Mouse (Mus musculus) adrenal gland, adult 10 weeks (tissue): ENCODE measurements around the gene Copg2. TPM values are rescaled to one million over a fixed set of nuclear protein-coding genes. Genes with fewer than 3 reads are reported as not detected.

ENCODE experiments used
- polyA plus RNA-seq: library from polyadenylated mRNA; stranded (reverse); fragments of 350-450 nt; fragmentation: Illumina TruSeq; extraction: RNeasy Lipid Tissue Mini Kit (QIAGEN cat#74804); gene quantifications from one replicate; pipeline ENCODE4 v1.2.3, GENCODE M21; 2014; ENCODE audit warnings: low read depth, low replicate concordance

Copg2 gene
- polyA plus RNA-seq: 100 TPM

DNA sequence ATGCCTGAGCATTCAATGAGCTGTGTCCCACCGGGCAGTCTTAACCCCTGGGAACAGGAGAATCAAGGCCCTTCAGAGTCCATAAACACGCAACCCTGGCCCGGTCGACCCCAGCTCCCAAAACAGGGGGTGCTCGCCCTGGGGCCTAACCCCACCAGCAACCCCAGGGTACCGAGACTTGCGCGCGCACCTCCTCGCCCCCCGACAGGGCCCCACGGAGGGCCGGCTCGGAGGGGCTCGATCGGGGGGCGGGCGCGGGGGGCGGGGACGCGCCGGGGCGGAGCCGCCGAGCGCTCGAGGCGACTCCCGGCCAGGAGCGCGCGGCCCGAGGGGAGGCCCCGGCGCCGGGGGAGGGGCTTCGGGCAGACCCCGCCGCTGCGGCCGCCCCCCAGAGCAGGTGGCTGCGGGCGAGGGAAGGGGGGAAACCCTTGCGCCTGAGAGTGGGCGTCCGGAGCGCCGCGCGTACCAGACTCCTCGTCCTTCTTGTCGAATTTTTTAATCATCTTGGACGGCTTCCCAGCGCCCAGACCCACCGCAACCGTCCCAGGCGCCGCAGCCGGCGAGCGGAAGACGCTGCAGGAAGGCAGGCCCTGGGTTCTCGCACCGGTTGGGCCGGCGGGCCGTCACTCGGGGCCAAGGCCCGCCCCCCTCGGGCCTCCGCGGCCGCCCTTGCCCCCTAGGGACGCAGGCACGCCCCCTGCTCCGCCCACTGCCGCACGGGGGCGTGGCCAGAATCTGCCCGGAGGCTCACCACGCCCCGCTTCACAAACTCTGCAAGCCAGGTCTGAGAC lies at the start of gene Copg2:
Gene Copg2, minus strand, starts transcription at position 600 of the 791 bp plus-strand sequence.

DNA sequence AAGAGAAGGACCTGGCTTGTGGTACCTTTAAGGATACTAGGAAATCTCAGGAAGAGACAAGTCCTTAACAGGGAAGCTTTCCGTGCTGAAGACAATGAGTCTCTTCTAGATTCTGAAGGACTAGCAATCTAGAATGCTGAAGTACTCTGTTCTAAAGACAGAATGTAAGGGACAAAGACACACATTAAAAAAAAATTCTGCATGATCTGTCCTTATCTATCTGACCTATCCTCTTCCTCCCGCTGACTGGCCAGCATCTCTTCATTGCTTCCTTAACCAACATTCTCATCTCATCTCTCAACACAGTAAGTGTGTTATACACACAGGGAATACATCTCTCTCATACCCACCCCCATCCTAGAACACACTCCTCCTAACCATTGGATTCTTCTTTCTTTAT lies 18.9 kb upstream of the Copg2 start, which contains the start of gene Tsga13:
Gene Tsga13, minus strand, starts transcription at position 101 of the 400 bp plus-strand sequence.

DNA sequence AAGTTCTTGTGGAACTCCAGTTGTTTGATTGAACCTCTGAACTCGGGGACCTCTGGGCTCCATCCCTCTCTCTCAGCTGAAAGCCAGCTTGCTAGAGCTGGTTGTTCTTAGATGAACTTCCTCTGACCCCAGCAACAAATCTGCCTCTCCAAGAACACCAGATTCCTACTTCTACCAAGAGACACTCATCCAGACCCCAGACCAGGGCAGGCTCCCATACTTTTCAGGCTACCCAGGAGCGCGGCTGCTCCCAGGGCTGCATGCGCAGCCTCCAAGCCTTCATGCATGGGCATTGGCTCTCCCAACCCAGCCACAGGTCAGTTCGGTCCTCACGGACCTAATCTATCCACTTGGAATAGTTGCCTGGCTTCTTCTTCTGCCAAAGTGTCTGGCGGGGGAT lies 173.3 kb downstream of the Copg2 start, which contains the start of gene Mest:
Gene Mest, plus strand, starts transcription at position 217 of the 400 bp plus-strand sequence.

Other genes starting within 250 kb of the Copg2 start
- gene Cep41, start 203.0 kb downstream of the Copg2 start, polyA plus RNA-seq: 12.5 TPM
- gene Mest, start 173.2 kb downstream of the Copg2 start, polyA plus RNA-seq: 65.2 TPM
- not detected for gene Tsga13, start 18.8 kb upstream of the Copg2 start, polyA plus RNA-seq
- not detected for gene Klf14, start 62.3 kb upstream of the Copg2 start, polyA plus RNA-seq